ENCODE assay signal across 12 mouse cellular contexts in the genomic region with DNA sequence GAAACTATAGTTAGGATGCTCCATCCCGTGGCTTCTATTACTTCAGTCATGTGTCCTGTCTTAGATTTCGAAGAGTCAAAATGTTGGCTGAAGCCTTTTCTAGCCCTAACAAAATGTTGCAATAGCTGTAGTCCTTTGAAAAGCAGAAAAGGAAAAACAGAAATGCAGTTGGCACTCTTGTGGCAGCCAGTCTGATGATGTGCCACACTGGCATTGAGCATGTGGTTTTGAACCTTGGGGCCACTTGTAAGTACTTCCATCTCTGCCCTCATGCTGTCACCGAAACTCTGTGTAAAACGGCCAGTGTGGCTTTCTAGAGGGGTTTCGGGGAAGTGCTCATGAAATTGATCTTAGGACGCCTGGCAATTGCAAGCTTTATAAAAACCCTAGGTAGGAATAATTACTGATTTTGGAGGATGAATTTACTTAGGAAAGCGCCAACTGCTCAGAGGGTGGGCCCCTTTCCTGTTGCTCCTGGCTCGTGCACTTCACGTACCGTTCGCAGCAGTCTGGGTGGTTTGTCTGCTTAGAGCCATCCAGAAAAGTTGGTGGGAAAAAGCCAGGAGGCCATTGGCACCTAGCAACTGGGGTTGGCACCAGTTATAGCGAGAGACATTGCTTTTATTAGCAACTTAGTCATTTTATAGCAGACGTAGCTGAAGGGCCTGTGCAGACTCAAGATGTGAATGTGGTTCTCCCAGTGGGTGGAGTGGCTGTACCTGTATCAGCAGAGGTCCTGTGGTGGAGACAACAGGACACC.
DNase-seq lines count a peak whose midpoint lies in the region; ATAC-seq and TF ChIP-seq lines count a peak whose summit lies in the region.
"Had no signal": no experiment of that assay in that cellular context is flagged by ENCODE, and none has a peak within 500 bp of the region (broad histone marks: within the 10 kb centered on the region; RNA-seq: fewer than 3 reads in every experiment).

No protein-coding gene starts in this region.

- no peak overlapping the region for H3K4me2 ChIP-seq in hindbrain, embryonic 11.5 days (replicated peaks; ENCODE audit: low read depth, low read length)

- TF ChIP-seq POLR2A in kidney, adult 2 months (IDR thresholded peaks at IDR 0.05; ENCODE audit: low read depth, low read length), result no peak

- intact Hi-C loops in heart, postnatal 25 days (cut with DNase I), result no loop called here

- H3K36me3 ChIP-seq in hindbrain, embryonic 11.5 days (ENCODE audit: control insufficient read depth, insufficient read depth, low read length), result no peaks in the 10 kb centered on the region
- H3K36me3 ChIP-seq in kidney, adult 2 months (ENCODE audit: control insufficient read depth, insufficient read depth, low read length), result no peaks in the 10 kb centered on the region
- H3K36me3 ChIP-seq: hindbrain, embryonic 10.5 days had no signal

- peak; percentile 39 to 55 for DNase-seq in heart, adult 18-20 months
- DNase-seq in heart, postnatal 25 days (ENCODE audit: low spot score), result no peak
- DNase-seq in cerebellum, adult 18-20 months, result peak; percentile 54 to 55
- no peak for DNase-seq in hindbrain, embryonic 11.5 days (ENCODE audit: low spot score)
- no peak for DNase-seq in spleen, postnatal 14 days (ENCODE audit: low spot score in 2 of 2)
- DNase-seq in kidney, adult 2 months, result no peak
- DNase-seq: B cell, adult 2 months; kidney, adult 11 months had no signal

- H3K4me1 ChIP-seq in hindbrain, embryonic 11.5 days (replicated peaks; ENCODE audit: control insufficient read depth, insufficient read depth, low read length), result no peaks in the 10 kb centered on the region
- H3K4me1 ChIP-seq in kidney, adult 2 months (ENCODE audit: control insufficient read depth, insufficient read depth, low read length), result 0 out of 2 replicates have a peak, but pooled peaks cover 7% of the 10 kb centered on the region

- no peak overlapping the region for H3K27ac ChIP-seq in hindbrain, embryonic 11.5 days (ENCODE audit: low read depth, low read length)
- no peak overlapping the region for H3K27ac ChIP-seq in kidney, adult 2 months (ENCODE audit: insufficient read depth, low read depth, low read length)
- H3K27ac ChIP-seq: hindbrain, embryonic 10.5 days; liver, embryonic 14.5 days had no signal

- H3K27me3 ChIP-seq in hindbrain, embryonic 11.5 days (ENCODE audit: control insufficient read depth, insufficient read depth, low read length), result no peaks in the 10 kb centered on the region
- H3K27me3 ChIP-seq in kidney, adult 2 months (replicated peaks; ENCODE audit: control insufficient read depth, insufficient read depth, low read length), result no peaks in the 10 kb centered on the region

- WGBS in hindbrain, embryonic 11.5 days, result 75% methylated on average over 13 of the region's 13 CpGs
- 88% methylated on average over 13 of the region's 13 CpGs for WGBS in kidney, adult 2 months

- peak; percentile 52 for ATAC-seq in common myeloid progenitor, adult 5-6 weeks (replicated peaks; ENCODE audit: low read depth, poor library complexity, severe bottlenecking)
- peak; percentile 61 to 73 for ATAC-seq in hematopoietic stem cell, adult 5-6 weeks (replicated peaks in 1 of 2; ENCODE audit: insufficient read depth in 1 of 2, low FRiP score in 2 of 2, low TSS enrichment in 1 of 2, low read depth in 1 of 2, poor library complexity in 2 of 2, severe bottlenecking in 2 of 2)
- ATAC-seq in hindbrain, embryonic 11.5 days (ENCODE audit: low FRiP score), result no peak

- H3K9ac ChIP-seq in hindbrain, embryonic 11.5 days (ENCODE audit: low read depth, low read length), result no peak overlapping the region
- H3K9ac ChIP-seq: liver, embryonic 14.5 days had no signal

- no peak overlapping the region for H3K4me3 ChIP-seq in hindbrain, embryonic 11.5 days (ENCODE audit: low read depth, low read length)
- no peak overlapping the region for H3K4me3 ChIP-seq in kidney, adult 2 months (ENCODE audit: insufficient read depth, low read depth, low read length)
- H3K4me3 ChIP-seq: hindbrain, embryonic 10.5 days had no signal

- no peaks in the 10 kb centered on the region for H3K9me3 ChIP-seq in hindbrain, embryonic 11.5 days (ENCODE audit: control insufficient read depth, low read length)
- H3K9me3 ChIP-seq: hindbrain, embryonic 10.5 days had no signal

- no peak for TF ChIP-seq CTCF in kidney, adult 2 months (conservative IDR thresholded peaks at IDR 0.05; ENCODE audit: insufficient read depth, insufficient read length, low read depth, low read length)

Comparison
In these comparisons a context has a peak if more than half of its experiments do, and no peak if none do; other contexts are left out.
1. DNase-seq: peak in heart, adult 18-20 months (2 of 2) and cerebellum, adult 18-20 months (2 of 2); none in heart, postnatal 25 days (single experiment), hindbrain, embryonic 11.5 days (single experiment), spleen, postnatal 14 days (0 of 2) and kidney, adult 2 months (single experiment).